Mouse (Mus musculus): ENCODE measurements around the gene Fnbp1. TPM values are rescaled to one million over a fixed set of nuclear protein-coding genes. Genes with fewer than 3 reads are reported as not detected.
"Not testable (repeated sequence)": the region's sequence is repeated elsewhere in the genome, so short reads cannot be mapped to it uniquely, and the experiment has no call there.

Fnbp1 gene
- polyA plus RNA-seq, 1 experiment from 2014 or later, result 4.5 TPM

DNA sequence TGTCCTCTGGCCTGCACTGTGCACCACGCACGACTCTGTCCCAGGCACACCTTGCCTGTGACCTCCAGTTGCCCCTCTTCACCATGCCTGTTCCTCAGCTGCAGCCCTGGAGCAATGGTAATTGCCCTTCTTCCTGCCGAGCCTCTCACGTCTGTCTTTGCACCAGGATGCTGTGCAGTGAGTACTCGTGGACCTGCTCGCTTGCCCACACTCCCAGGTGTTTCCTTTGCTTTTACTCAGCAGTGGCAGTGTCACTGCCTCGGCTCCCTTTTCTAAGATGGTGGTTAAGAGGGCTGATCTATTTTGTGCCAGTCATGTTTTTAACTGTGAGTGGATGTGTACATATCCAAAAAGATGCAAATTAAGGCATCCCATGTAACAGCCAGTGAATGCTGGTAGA, 37.7 kb upstream of the Fnbp1 start:
- no peak for ATAC-seq
- TF ChIP-seq CTCF (IDR thresholded peaks at IDR 0.05; ENCODE audit: low read depth) (no peak), EP300 (IDR thresholded peaks at IDR 0.05; ENCODE audit: low read depth) (no peak)
- no peak overlapping the region for H3K27ac ChIP-seq (ENCODE audit: low read depth)
- 72% methylated on average over 7 of the region's 7 CpGs for WGBS (ENCODE audit: insufficient replicate concordance)
- no peak for DNase-seq
- peaks cover 13% of the 10 kb centered on the region; the same call in 1 of the 2 replicates for H3K4me1 ChIP-seq (ENCODE audit: insufficient read depth)
- no peak overlapping the region for H3K4me3 ChIP-seq (ENCODE audit: low read depth, low read length)
- no peaks in the 10 kb centered on the region for H3K27me3 ChIP-seq (ENCODE audit: insufficient read depth, low read length)
- no peaks in the 10 kb centered on the region for H3K9me3 ChIP-seq (ENCODE audit: low read length)
- no peak overlapping the region for H3K9ac ChIP-seq (replicated peaks)
- peaks cover 54% of the 10 kb centered on the region for H3K36me3 ChIP-seq (replicated peaks; ENCODE audit: insufficient read depth, low read length)
- no peak overlapping the region for H3K4me2 ChIP-seq (ENCODE audit: low read depth, low read length)

DNA sequence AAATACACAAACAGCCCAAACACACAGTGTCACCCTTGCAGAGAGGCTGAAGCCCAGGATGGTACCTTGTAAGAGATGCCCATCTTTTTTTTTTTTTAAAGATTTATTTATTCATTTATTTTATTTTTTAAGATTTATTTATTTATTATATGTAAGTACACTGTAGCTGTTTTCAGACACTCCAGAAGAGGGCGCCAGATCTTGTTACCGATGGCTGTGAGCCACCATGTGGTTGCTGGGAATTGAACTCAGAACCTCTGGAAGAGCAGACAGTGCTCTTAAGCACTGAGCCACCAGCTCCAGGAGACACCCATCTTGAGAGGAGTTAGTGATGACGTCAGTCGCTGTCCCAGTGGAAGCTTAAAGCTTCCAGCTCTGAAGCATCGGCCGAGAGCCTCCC, 36.8 kb upstream of the Fnbp1 start:
- H3K4me3 ChIP-seq (ENCODE audit: low read depth, low read length); DNase-seq; H3K4me2 ChIP-seq (ENCODE audit: low read depth, low read length); H3K9ac ChIP-seq (replicated peaks); H3K9me3 ChIP-seq (ENCODE audit: low read length); H3K27ac ChIP-seq (ENCODE audit: low read depth); H3K27me3 ChIP-seq (ENCODE audit: insufficient read depth, low read length); ATAC-seq: not testable (repeated sequence)
- peaks cover 13% of the 10 kb centered on the region; the same call in 1 of the 2 replicates for H3K4me1 ChIP-seq (ENCODE audit: insufficient read depth)
- H3K36me3 ChIP-seq (replicated peaks; ENCODE audit: insufficient read depth, low read length), result peaks cover 52% of the 10 kb centered on the region
- WGBS (ENCODE audit: insufficient replicate concordance), result 80% methylated on average over 6 of the region's 6 CpGs
- TF ChIP-seq CTCF (IDR thresholded peaks at IDR 0.05; ENCODE audit: low read depth), result peak; percentile 38

DNA sequence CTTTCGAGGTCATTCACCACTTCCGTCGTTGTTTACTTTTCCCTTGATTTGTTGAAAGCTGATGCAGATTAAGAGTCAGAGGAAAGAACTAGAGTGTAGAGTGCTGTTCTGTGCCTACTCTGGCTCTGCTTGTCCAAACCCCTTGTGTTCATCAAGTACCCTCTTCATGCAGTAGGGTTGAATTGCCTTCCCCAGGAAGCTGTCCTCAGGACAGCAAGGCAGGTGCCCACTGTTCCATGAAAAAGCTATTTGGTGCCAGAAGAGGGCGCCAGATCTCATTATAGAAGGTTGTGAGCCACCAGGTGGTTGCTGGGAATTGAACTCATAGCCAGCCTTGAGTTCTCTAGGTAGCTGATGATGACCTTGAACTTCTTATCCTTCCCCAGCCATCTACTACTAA, 31.5 kb upstream of the Fnbp1 start:
- H3K4me1 ChIP-seq (ENCODE audit: insufficient read depth), result peaks cover 11% of the 10 kb centered on the region
- H3K4me2 ChIP-seq (ENCODE audit: low read depth, low read length), result no peak overlapping the region
- H3K36me3 ChIP-seq (replicated peaks; ENCODE audit: insufficient read depth, low read length), result peaks cover 61% of the 10 kb centered on the region
- TF ChIP-seq CTCF (IDR thresholded peaks at IDR 0.05; ENCODE audit: low read depth) (peak; percentile 50), EP300 (IDR thresholded peaks at IDR 0.05; ENCODE audit: low read depth) (no peak)
- DNase-seq (no peak), ATAC-seq (no peak)
- no peaks in the 10 kb centered on the region for H3K27me3 ChIP-seq (ENCODE audit: insufficient read depth, low read length)
- 70% methylated on average over 4 of the region's 4 CpGs for WGBS (ENCODE audit: insufficient replicate concordance)
- no peak overlapping the region for H3K4me3 ChIP-seq (ENCODE audit: low read depth, low read length)
- H3K9me3 ChIP-seq (ENCODE audit: low read length), result no peaks in the 10 kb centered on the region
- H3K9ac ChIP-seq (replicated peaks), result no peak overlapping the region
- H3K27ac ChIP-seq (ENCODE audit: low read depth), result no peak overlapping the region

DNA sequence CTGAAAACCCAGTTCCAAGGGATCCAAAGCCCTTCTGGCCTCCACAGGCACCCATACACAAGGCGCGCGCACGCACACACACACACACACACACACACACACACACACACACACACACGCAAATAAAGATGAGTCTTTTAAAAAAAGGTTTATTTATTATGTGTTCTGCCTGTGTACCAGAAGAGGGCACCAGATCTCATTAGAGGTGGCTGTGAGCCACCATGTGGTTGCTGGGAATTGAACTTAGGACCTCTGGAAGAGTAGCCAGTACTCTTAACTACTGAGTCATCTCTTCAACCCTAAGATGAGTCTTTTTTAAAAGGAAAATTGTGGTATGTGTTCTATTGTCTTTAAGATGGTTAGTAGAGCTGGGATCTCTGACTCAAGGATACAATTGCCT, 30.7 kb upstream of the Fnbp1 start:
- 91% methylated on average over 5 of the region's 5 CpGs for WGBS (ENCODE audit: insufficient replicate concordance)
- H3K9me3 ChIP-seq (ENCODE audit: low read length), result no peaks in the 10 kb centered on the region
- H3K4me2 ChIP-seq (ENCODE audit: low read depth, low read length), result no peak overlapping the region
- H3K9ac ChIP-seq (replicated peaks), result no peak overlapping the region
- no peak overlapping the region for H3K4me3 ChIP-seq (ENCODE audit: low read depth, low read length)
- no peak; the same call in 1 of the 2 replicates for ATAC-seq
- H3K27ac ChIP-seq (ENCODE audit: low read depth), result peak overlapping the region; percentile 77
- H3K27me3 ChIP-seq (ENCODE audit: insufficient read depth, low read length), result no peaks in the 10 kb centered on the region
- peaks cover 11% of the 10 kb centered on the region for H3K4me1 ChIP-seq (ENCODE audit: insufficient read depth)
- H3K36me3 ChIP-seq (replicated peaks; ENCODE audit: insufficient read depth, low read length), result peaks cover 57% of the 10 kb centered on the region
- TF ChIP-seq CTCF (IDR thresholded peaks at IDR 0.05; ENCODE audit: low read depth) (peak; percentile 55), EP300 (IDR thresholded peaks at IDR 0.05; ENCODE audit: low read depth) (no peak)
- no peak for DNase-seq

DNA sequence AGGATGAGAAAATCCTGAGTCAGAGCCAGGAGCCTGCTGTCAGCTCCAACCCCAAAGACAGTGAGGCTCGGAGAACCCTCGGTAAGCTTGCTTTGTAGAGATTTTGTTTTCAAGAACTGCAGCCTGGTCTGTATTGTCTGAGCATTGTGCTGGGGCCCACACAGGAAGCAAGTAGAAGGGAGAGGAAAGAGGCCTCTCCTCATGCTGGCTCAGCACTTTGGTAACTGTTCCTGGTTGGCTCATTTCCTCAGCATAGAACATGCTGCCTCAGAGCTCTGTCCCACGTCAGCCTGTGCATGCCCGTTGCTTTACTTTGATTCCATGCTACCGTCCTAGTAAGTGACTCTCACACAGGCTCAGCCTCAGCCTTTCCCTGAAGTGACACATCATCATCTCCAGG, 30.2 kb upstream of the Fnbp1 start:
- no peak for TF ChIP-seq CTCF (IDR thresholded peaks at IDR 0.05; ENCODE audit: low read depth)
- no peak for TF ChIP-seq EP300 (IDR thresholded peaks at IDR 0.05; ENCODE audit: low read depth)
- no peak overlapping the region; the same call in 1 of the 2 replicates for H3K9ac ChIP-seq (replicated peaks)
- H3K36me3 ChIP-seq (replicated peaks; ENCODE audit: insufficient read depth, low read length), result peaks cover 53% of the 10 kb centered on the region
- H3K27ac ChIP-seq (ENCODE audit: low read depth), result peak overlapping the region; percentile 77
- H3K4me2 ChIP-seq (ENCODE audit: low read depth, low read length), result 0 out of 2 replicates have a peak overlapping the region, but pooled peaks have one; percentile 27
- H3K27me3 ChIP-seq (ENCODE audit: insufficient read depth, low read length), result no peaks in the 10 kb centered on the region
- peaks cover 11% of the 10 kb centered on the region for H3K4me1 ChIP-seq (ENCODE audit: insufficient read depth)
- H3K4me3 ChIP-seq (ENCODE audit: low read depth, low read length), result no peak overlapping the region
- no peaks in the 10 kb centered on the region for H3K9me3 ChIP-seq (ENCODE audit: low read length)
- ATAC-seq, result peak; percentile 76
- DNase-seq, result no peak
- WGBS (ENCODE audit: insufficient replicate concordance), result 35% methylated on average over 5 of the region's 5 CpGs

DNA sequence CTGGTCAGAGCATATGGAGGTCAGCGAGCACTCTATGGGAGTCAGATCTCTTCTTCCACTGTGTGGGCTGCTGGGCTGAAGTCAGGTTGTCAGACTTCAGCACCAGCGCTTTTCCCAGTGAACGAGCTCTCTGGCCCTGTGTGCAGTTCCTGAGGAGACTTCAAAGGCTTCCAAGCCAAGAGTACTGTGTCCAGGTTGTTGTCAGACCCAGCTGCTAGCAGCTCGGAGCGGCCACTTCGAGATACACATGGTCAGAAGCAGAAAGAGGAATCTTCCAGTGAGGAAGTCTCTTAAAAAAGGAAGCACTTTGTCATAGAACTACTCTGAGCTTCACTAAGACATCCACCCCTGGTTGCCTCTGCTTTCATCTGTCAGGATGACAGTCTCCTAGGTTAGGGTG, 28.4 kb upstream of the Fnbp1 start:
- ATAC-seq (no peak), DNase-seq (no peak)
- TF ChIP-seq EP300 (IDR thresholded peaks at IDR 0.05; ENCODE audit: low read depth) (no peak), CTCF (IDR thresholded peaks at IDR 0.05; ENCODE audit: low read depth) (no peak)
- no peak overlapping the region for H3K9ac ChIP-seq (replicated peaks)
- H3K4me3 ChIP-seq (ENCODE audit: low read depth, low read length), result no peak overlapping the region
- no peak overlapping the region for H3K4me2 ChIP-seq (ENCODE audit: low read depth, low read length)
- 51% methylated on average over 6 of the region's 6 CpGs for WGBS (ENCODE audit: insufficient replicate concordance)
- H3K9me3 ChIP-seq (ENCODE audit: low read length), result no peaks in the 10 kb centered on the region
- H3K27ac ChIP-seq (ENCODE audit: low read depth), result peak overlapping the region; percentile 77; the same call in 1 of the 2 replicates
- peaks cover 47% of the 10 kb centered on the region for H3K36me3 ChIP-seq (replicated peaks; ENCODE audit: insufficient read depth, low read length)
- H3K27me3 ChIP-seq (ENCODE audit: insufficient read depth, low read length), result no peaks in the 10 kb centered on the region
- peaks cover 16% of the 10 kb centered on the region for H3K4me1 ChIP-seq (ENCODE audit: insufficient read depth)

DNA sequence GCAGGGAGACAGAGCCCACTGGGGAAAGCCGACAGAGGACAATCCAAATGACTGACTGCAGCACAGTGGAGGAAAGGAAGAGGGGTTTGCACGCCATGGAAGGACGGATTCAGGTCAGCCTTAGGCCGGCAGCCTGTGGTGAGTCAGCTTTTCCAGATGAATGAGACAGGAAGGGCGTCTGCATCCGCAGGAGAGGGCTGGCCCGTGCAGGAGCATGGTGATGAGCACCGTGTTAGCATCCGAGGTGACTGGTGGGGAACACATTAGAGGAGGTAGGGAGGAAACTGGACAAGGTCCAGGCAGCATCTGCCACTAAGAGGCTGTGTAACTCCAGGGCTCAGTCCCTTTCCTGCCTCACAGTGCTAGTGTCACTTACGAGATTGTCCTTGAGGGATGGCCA, 27.2 kb upstream of the Fnbp1 start:
- DNase-seq (no peak), ATAC-seq (peak; percentile 24; the same call in 1 of the 2 replicates)
- no peak overlapping the region for H3K9ac ChIP-seq (replicated peaks)
- H3K4me1 ChIP-seq (ENCODE audit: insufficient read depth), result peaks cover 17% of the 10 kb centered on the region
- no peaks in the 10 kb centered on the region for H3K9me3 ChIP-seq (ENCODE audit: low read length)
- TF ChIP-seq CTCF (IDR thresholded peaks at IDR 0.05; ENCODE audit: low read depth) (no peak), EP300 (IDR thresholded peaks at IDR 0.05; ENCODE audit: low read depth) (no peak)
- no peak overlapping the region for H3K4me2 ChIP-seq (ENCODE audit: low read depth, low read length)
- WGBS (ENCODE audit: insufficient replicate concordance), result 75% methylated on average over 10 of the region's 10 CpGs
- no peak overlapping the region for H3K4me3 ChIP-seq (ENCODE audit: low read depth, low read length)
- peaks cover 40% of the 10 kb centered on the region for H3K36me3 ChIP-seq (replicated peaks; ENCODE audit: insufficient read depth, low read length)
- H3K27me3 ChIP-seq (ENCODE audit: insufficient read depth, low read length), result no peaks in the 10 kb centered on the region
- H3K27ac ChIP-seq (ENCODE audit: low read depth), result no peak overlapping the region

DNA sequence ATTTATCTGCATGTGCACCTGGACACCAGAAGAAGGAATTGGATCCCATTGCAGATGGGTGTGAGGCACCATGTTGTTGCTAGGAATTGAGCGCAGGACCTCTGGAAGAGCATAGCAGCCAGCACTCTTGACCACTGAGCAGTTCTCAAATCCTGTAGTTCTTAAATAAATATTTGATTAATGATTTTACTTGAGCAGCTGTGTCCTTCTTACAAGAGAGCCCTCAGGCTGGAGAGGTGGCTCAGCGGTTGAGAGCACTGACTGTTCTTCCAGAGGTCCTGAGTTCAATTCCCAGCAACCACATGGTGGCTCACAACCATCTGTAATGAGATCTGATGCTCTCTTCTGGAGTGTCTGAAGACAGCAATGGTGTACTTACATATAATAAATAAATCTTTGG, 25.8 kb upstream of the Fnbp1 start:
- H3K27me3 ChIP-seq (ENCODE audit: insufficient read depth, low read length); H3K9me3 ChIP-seq (ENCODE audit: low read length); H3K9ac ChIP-seq (replicated peaks); DNase-seq; H3K27ac ChIP-seq (ENCODE audit: low read depth); ATAC-seq; H3K4me2 ChIP-seq (ENCODE audit: low read depth, low read length); H3K4me3 ChIP-seq (ENCODE audit: low read depth, low read length): not testable (repeated sequence)
- Histone ChIP-seq H3K36me3 (replicated peaks; ENCODE audit: insufficient read depth, low read length) (peaks cover 40% of the 10 kb centered on the region), H3K4me1 (ENCODE audit: insufficient read depth) (peaks cover 18% of the 10 kb centered on the region)
- 91% methylated on average over 2 of the region's 2 CpGs for WGBS (ENCODE audit: insufficient replicate concordance)

Data from liver, postnatal 0 days (tissue).